Mouse (Mus musculus) spleen, embryonic (tissue): ENCODE measurements around the gene Egflam.

ENCODE experiments used
- CTCF ChIA-PET: fragments of 350-600 bp; sonication (Branson Sonifier 250); formaldehyde crosslinking; loops from one replicate; lab custom pipeline; 2022; lab: Charles Lee

Egflam gene

DNA sequence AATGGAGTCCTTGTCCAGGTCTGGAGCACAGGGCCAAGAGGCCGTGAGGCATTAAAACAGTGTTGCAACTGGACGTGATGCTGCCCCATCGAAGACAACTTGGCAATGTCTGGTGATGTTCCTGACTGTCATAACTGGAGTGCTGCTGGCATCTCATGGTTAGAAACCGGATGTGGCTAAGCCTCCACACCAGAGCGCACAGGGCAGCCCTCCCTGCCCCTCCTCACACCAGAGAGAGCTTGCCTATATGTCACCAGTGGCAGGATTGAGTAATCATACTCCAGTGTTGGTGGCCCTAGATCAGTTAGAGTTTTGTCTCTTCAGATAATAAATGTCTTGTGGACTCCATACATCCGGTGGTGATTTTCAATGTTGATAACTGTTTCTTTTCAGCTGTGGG lies 210.5 kb downstream of the Egflam start:
- CTCF ChIA-PET: no interaction called here

DNA sequence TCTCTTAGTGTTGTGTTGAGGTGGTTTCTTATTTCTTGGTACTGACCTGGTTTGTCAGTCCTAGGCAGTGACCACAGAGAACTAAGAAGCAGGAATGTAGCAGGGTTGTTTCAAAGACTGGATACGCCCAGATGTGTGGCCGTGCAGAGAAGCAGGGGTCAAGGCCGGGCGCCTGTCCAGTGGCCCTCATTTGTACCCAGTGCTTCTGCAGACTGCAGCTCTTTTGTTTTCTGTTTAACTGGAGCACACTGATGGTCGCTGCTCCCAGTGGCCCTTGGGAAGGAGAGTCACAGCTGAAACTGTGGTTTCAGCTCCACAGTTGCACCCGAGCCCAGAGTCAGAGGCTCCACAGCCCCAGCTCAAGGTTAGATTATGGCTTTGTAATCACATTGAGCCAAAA lies 217.6 kb downstream of the Egflam start:
- CTCF ChIA-PET: no interaction called here

DNA sequence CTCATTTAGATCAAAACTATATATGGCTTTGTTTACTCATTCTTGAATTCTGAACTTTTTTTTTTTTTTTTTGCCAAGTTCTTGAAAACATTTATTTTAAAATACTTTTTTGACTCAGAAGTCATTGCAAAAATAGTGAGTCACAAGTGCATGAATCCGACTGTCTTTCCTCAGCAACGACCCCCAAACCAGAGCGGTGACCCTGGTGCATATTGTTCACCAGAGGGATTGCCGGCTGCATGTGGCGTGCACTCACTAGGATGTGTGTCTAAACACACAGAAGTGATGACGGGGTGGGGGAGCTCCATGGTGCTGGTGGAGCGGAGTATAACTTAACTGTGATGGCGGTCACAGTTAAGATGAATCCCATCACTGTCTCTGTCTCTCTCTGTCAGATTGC lies 224.4 kb downstream of the Egflam start:
- CTCF ChIA-PET: no interaction called here

DNA sequence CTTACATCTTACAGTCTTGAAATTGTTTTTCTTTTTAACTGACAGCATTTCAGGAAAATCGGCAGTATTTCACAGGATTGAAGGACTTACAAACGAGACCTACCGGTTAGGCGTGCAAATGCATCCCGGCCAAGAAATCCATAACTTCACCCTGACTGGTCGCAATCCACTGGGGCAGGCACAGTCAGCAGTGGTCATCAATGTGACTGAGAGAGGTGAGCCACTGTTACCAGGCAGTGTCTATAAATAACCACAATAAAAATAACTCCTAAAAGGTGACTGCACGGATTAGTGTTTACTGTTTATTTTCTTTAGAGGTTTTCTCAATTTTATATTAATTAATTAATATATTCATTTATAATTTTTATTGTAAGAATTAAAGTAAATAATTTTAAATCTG lies 224.8 kb downstream of the Egflam start:
- CTCF ChIA-PET: no interaction called here

DNA sequence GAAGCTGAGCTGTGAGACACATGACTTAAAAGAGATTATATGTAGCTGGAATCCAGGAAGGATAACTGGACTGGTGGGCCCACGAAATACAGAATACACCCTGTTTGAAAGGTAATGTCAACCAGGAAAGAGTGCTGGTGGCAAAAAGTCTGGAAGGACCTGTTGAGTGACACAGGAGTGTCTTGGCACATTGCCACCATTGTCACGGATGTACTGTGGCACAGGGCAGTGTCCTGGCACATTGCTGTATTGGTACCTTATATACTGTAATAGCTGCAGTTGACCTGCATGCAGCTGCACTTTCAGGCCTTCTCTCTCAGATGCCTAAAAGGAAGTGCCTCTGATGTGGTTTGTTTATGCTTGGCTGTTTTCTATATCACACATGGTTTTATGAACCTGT lies 225.3 kb downstream of the Egflam start:
- CTCF ChIA-PET: no interaction called here

GRCm38 (mm10) chr15:7167906-7168532 lies 230.2 kb downstream of the Egflam start:
- CTCF ChIA-PET: no interaction called here

DNA sequence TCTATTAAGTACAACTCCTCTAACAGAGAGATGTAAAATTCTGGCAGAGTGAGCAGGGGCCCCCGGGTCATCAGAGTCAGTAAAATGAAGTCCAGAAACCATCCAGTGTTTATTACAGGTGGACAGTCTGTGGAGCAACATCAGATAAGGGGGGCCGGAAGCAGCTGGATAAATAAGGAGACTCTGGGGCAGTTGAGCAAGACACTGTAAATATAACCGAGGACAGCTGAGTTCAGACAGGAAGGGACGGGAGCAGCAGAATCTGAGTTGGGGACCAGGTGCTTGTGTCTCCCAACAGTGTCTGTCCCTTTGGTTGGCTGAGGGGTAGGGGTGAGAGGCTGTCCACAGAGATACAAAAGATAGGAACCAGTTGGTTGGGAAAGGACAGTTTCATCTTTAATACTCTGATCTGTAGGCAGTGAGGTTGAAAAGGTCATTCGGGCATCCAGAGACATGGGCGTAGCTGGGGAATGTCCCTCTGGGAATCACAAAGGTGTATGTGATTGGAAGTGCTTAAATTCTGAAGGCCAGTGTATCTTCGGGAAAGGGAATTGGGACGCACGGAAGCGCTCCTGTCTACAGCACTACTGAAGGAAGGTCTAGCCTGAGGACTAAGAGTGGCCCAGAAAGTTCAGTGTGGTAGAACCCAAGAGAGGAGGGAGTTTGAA lies 230.8 kb downstream of the Egflam start:
- CTCF ChIA-PET: no interaction called here

- CTCF ChIA-PET: no interaction called here
These were observed 231.5 kb downstream of the Egflam start for GRCm38 (mm10) chr15:7166735-7167134.

DNA sequence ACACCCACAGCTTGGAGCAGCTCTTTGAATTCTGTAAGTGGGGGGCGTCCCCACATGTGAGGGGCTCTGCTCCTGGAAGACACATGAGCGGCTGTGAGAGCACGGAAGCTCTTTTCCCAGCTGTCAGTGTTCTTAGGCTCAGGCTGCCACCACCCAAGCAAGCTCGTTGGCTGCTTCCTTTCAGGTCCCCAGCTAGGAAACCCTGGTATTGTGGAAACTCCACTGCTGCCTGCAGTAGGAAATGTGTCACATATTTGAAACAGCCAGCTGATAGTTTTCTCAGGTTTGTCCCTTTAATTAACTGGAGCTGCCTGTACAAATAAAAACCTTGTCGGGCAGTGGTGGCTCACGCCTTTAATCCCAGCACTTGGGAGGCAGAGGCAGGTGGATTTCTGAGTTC lies 234.3 kb downstream of the Egflam start:
- CTCF ChIA-PET: no interaction called here

- CTCF ChIA-PET: no interaction called here
These were observed 237.9 kb downstream of the Egflam start for GRCm38 (mm10) chr15:7160321-7160720.

DNA sequence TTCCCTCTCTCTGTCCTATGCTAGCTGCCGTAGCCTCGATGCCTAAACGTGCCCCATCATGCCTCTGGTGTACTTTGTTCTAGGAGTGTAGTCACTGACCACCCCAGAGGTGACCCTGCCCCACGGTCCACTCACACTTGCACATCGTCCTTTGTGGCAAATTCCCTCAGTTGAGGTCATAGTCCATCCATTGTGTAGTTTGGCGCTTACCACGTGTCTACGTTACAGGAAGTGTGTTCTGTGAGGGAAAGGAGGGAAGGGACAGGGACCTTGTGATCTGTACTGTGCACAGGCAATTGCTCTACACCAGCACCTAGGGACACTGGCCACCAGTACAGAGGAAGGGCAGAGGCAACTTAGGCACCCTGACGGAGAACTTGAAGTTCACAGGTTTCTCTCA lies 238.3 kb downstream of the Egflam start:
- CTCF ChIA-PET: no interaction called here

- CTCF ChIA-PET: no interaction called here
These were observed 240.5 kb downstream of the Egflam start for GRCm38 (mm10) chr15:7157658-7158057.
